In genomic region chr2:163296999-163297630, GRCm38 (mm10) we compare ENCODE assay signal across 17 mouse cellular contexts.
DNase-seq lines count a peak whose midpoint lies in the region; ATAC-seq and TF ChIP-seq lines count a peak whose summit lies in the region.
"Had no signal": no experiment of that assay in that cellular context is flagged by ENCODE, and none has a peak within 500 bp of the region (broad histone marks: within the 10 kb centered on the region; RNA-seq: fewer than 3 reads in every experiment).

No protein-coding gene starts in this region.

- peak; percentile 87 for DNase-seq in brain, embryonic 14.5 days (ENCODE audit: low read depth)
- DNase-seq in hindbrain, postnatal 0 days (ENCODE audit: low spot score), result peak; percentile 51
- no peak for DNase-seq in urinary bladder, adult 18-20 months (ENCODE audit: low spot score in 2 of 2)
- DNase-seq in adrenal gland, adult 2 months, result no peak
- no peak for DNase-seq in left cerebral cortex, adult 9 months (ENCODE audit: low spot score in 2 of 2)
- DNase-seq: cerebellum, adult 18-20 months; gastrocnemius, postnatal 25 days; kidney, adult 2 months; kidney, postnatal 4 days; liver, postnatal 0 days; right cerebral cortex, postnatal 14 days; thymus, postnatal 36 days had no signal

- ATAC-seq in forebrain, embryonic 16.5 days, result peak; percentile 81
- peak; percentile 48; the same call in 1 of the 2 replicates for ATAC-seq in hindbrain, postnatal 0 days
- peak; percentile 56 for ATAC-seq in neural tube, embryonic 12.5 days (ENCODE audit: low FRiP score, low read depth)
- ATAC-seq in erythroid progenitor cell, adult 5-6 weeks (replicated peaks; ENCODE audit: low FRiP score, poor library complexity, severe bottlenecking), result no peak
- ATAC-seq: liver, postnatal 0 days had no signal

- H3K4me3 ChIP-seq in forebrain, embryonic 16.5 days (replicated peaks; ENCODE audit: low read length), result no peak overlapping the region
- no peak overlapping the region for H3K4me3 ChIP-seq in hindbrain, postnatal 0 days (ENCODE audit: low read length)
- no peak overlapping the region for H3K4me3 ChIP-seq in neural tube, embryonic 12.5 days
- H3K4me3 ChIP-seq: heart, embryonic 13.5 days; limb, embryonic 13.5 days had no signal

- WGBS in forebrain, embryonic 16.5 days, result 10% methylated on average over 11 of the region's 11 CpGs
- WGBS in hindbrain, postnatal 0 days, result 9% methylated on average over 11 of the region's 11 CpGs
- WGBS in neural tube, embryonic 12.5 days, result 21% methylated on average over 11 of the region's 11 CpGs

- no peak overlapping the region; the same call in 1 of the 2 replicates for H3K9ac ChIP-seq in forebrain, embryonic 16.5 days (replicated peaks; ENCODE audit: low read depth, low read length)
- no peak overlapping the region for H3K9ac ChIP-seq in hindbrain, postnatal 0 days (replicated peaks; ENCODE audit: low read length)
- no peak overlapping the region for H3K9ac ChIP-seq in neural tube, embryonic 12.5 days
- H3K9ac ChIP-seq: heart, embryonic 13.5 days; limb, embryonic 13.5 days; liver, postnatal 0 days had no signal

- H3K9me3 ChIP-seq in forebrain, embryonic 16.5 days (ENCODE audit: control insufficient read depth, low read length), result no peaks in the 10 kb centered on the region
- H3K9me3 ChIP-seq in hindbrain, postnatal 0 days (ENCODE audit: low read length), result no peaks in the 10 kb centered on the region
- H3K9me3 ChIP-seq in neural tube, embryonic 12.5 days, result no peaks in the 10 kb centered on the region
- H3K9me3 ChIP-seq: heart, embryonic 13.5 days; limb, embryonic 13.5 days had no signal

- no peaks in the 10 kb centered on the region for H3K36me3 ChIP-seq in forebrain, embryonic 16.5 days (ENCODE audit: control insufficient read depth, insufficient read depth)
- no peaks in the 10 kb centered on the region for H3K36me3 ChIP-seq in hindbrain, postnatal 0 days (ENCODE audit: insufficient read depth, low read length)
- no peaks in the 10 kb centered on the region for H3K36me3 ChIP-seq in neural tube, embryonic 12.5 days
- H3K36me3 ChIP-seq: heart, embryonic 13.5 days; limb, embryonic 13.5 days had no signal

- no peak for TF ChIP-seq POLR2A in brain, embryonic 14.5 days (IDR thresholded peaks at IDR 0.05; ENCODE audit: borderline replicate concordance, extremely low read depth, insufficient read depth, insufficient read length, poor library complexity, severe bottlenecking)

- no peak overlapping the region for H3K27ac ChIP-seq in forebrain, embryonic 16.5 days (ENCODE audit: low read length)
- 0 out of 2 replicates have a peak overlapping the region, but pooled peaks have one; percentile 51 for H3K27ac ChIP-seq in hindbrain, postnatal 0 days
- no peak overlapping the region for H3K27ac ChIP-seq in neural tube, embryonic 12.5 days
- H3K27ac ChIP-seq: heart, embryonic 13.5 days; limb, embryonic 13.5 days had no signal

- peak overlapping the region; percentile 4; the same call in 1 of the 2 replicates for H3K4me2 ChIP-seq in forebrain, embryonic 16.5 days (ENCODE audit: low read length)
- H3K4me2 ChIP-seq in hindbrain, postnatal 0 days (ENCODE audit: low read depth, low read length), result no peak overlapping the region
- peak overlapping the region; percentile 48 for H3K4me2 ChIP-seq in neural tube, embryonic 12.5 days (replicated peaks)
- H3K4me2 ChIP-seq: heart, embryonic 13.5 days; limb, embryonic 13.5 days had no signal

- TF ChIP-seq CTCF in brain, embryonic 14.5 days (IDR thresholded peaks at IDR 0.05; ENCODE audit: borderline replicate concordance, extremely low read depth, insufficient read depth, insufficient read length), result no peak
- no peak for TF ChIP-seq CTCF in hindbrain, postnatal 0 days (IDR thresholded peaks at IDR 0.05; ENCODE audit: low read depth)

- peaks cover 45% of the 10 kb centered on the region for H3K4me1 ChIP-seq in forebrain, embryonic 16.5 days (replicated peaks; ENCODE audit: control insufficient read depth, insufficient read depth, low read length)
- peaks cover 40% of the 10 kb centered on the region for H3K4me1 ChIP-seq in hindbrain, postnatal 0 days (ENCODE audit: insufficient read depth, low read length)
- peaks cover 45% of the 10 kb centered on the region for H3K4me1 ChIP-seq in neural tube, embryonic 12.5 days
- H3K4me1 ChIP-seq: heart, embryonic 13.5 days had no signal

- H3K27me3 ChIP-seq in forebrain, embryonic 16.5 days (replicated peaks; ENCODE audit: control insufficient read depth, insufficient read depth, low read length), result peaks cover 11% of the 10 kb centered on the region
- peaks cover 23% of the 10 kb centered on the region for H3K27me3 ChIP-seq in hindbrain, postnatal 0 days (ENCODE audit: insufficient read depth, low read length)
- peaks cover 48% of the 10 kb centered on the region for H3K27me3 ChIP-seq in neural tube, embryonic 12.5 days (replicated peaks)
- H3K27me3 ChIP-seq: heart, embryonic 13.5 days had no signal

Comparison
In these comparisons a context has a peak if more than half of its experiments do, and no peak if none do; other contexts are left out.
1. DNase-seq: peak in brain, embryonic 14.5 days (single experiment) and hindbrain, postnatal 0 days (single experiment); none in urinary bladder, adult 18-20 months (0 of 2), adrenal gland, adult 2 months (single experiment) and left cerebral cortex, adult 9 months (0 of 2).